Mouse (Mus musculus) c-Kit-positive CD71-positive TER-119-negative erythroid progenitor cells, embryonic 14.5 days (primary cell): Measurements from ENCODE around the gene Olfr476.
"Not testable (repeated sequence)": the region's sequence is repeated elsewhere in the genome, so short reads cannot be mapped to it uniquely, and the experiment has no call there.

ENCODE experiments used
- DNase-seq: peaks from one replicate; pipeline ENCODE4 v3.0.0-alpha.2; 2013; ENCODE audit warnings: low read depth

Gene Olfr476

DNA sequence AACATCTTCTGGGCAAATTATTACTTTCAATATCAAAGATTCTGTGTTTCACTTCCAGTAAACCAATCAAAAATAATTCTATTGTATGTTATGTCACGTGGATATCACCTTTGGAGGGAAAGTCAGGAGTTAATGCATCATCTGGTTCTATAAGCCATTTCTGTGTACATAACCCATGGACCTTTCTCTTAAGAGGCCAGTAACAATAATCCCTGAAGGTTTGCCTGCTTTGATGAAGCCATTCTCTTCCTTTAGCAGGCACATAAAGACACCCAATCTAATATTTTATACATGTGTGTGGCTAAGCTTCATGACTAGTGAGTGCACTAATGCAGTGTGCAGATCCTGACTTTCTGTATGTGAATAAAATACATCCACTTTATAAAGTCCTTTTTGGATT is at the start of gene Olfr476:
Gene Olfr476 (plus strand): TSS at position 301 of the 400 bp plus-strand sequence.
- no peak for DNase-seq

DNA sequence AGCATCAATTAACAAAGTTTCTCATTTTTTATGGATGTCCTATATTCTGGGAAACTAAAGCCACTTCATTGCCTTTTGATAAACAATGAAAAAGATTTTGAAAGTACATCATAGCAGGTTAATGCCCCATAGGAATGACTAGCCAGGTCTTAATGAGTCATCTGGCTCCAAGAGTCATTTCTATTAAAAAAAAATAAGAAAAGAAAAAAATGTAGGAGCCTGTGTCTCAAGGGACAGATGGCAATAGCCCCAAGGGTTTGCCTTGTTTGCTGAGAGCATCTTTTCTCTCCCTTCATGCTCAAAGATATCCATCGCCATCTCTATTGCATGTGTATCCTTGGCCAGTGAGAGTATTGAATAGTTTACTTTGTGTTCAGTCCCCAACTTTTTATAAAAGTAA is 34.5 kb upstream of the Olfr476 start, which contains the start of gene Olfr473:
Gene Olfr473 (plus strand): TSS at position 301 of the 400 bp plus-strand sequence.
- no peak for DNase-seq

DNA sequence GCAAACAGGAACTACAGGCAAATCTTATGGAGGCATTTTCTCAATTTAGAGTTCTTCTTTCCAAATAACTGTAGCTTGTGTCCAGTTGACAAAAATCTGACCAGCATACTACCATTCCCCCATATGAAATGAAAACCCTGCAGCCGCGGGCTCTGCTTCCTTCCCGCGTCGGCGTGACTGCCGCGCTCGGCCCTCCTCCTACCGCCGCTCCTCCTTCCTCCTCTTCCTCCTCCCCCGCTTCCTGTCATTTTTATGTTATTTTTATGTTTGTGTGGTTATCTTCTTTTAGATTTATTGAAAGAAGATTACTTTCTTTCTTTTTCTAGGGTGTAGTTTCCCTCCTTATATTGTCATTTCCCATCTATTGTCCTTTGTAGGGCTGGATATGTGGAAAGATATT is 12.1 kb upstream of the Olfr476 start:
- DNase-seq, result not testable (repeated sequence)

- no peak for DNase-seq
These were observed 10.3 kb upstream of the Olfr476 start, which contains the start of gene Olfr474 for GRCm38 (mm10) chr7:107954343-107954742. Olfr474 (plus strand) TSS chr7:107954643.

- DNase-seq, result no peak
These were observed 21.8 kb downstream of the Olfr476 start, which contains the start of gene Olfr477 for GRCm38 (mm10) chr7:107986393-107986792. Olfr477 (plus strand) TSS chr7:107986693.

DNA sequence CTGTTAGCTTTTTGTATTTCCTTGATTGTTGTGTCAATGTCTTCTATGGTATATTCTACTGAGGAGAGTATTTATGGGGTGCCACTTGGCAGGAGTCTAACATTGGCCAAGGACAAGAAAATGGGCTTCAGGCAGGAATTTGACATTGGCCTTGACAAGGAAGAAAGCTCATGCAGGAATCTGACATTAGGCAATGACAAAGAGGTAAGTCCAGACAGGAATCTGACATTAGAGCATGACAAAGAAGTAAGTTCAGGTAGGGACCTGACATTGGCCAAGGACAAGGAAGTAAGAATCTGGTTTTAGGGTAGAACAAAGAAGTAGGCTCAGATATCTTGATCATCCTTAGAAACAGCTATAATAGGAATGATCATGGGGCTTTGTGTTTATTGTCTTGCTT is 49.7 kb downstream of the Olfr476 start:
- DNase-seq, result not testable (repeated sequence)
